Mouse (Mus musculus) inflammation-experienced regulatory T-cells (primary cell): Measurements from ENCODE around the gene Bmyc. TPM values are rescaled to one million over a fixed set of nuclear protein-coding genes. Genes with fewer than 3 reads are reported as not detected.

ENCODE experiments used
- polyA plus RNA-seq, 2 experiments: library from polyadenylated mRNA; unstranded; fragments of 100-300 nt; shearing (Covaris generic); gene quantifications; one replicate each; pipeline ENCODE4 v1.2.1; 2017

The Bmyc gene
- polyA plus RNA-seq, result 100 to 1,000 TPM in 1 of 2 experiments, 10 to 100 TPM in 1; 88.1 to 160 TPM

DNA sequence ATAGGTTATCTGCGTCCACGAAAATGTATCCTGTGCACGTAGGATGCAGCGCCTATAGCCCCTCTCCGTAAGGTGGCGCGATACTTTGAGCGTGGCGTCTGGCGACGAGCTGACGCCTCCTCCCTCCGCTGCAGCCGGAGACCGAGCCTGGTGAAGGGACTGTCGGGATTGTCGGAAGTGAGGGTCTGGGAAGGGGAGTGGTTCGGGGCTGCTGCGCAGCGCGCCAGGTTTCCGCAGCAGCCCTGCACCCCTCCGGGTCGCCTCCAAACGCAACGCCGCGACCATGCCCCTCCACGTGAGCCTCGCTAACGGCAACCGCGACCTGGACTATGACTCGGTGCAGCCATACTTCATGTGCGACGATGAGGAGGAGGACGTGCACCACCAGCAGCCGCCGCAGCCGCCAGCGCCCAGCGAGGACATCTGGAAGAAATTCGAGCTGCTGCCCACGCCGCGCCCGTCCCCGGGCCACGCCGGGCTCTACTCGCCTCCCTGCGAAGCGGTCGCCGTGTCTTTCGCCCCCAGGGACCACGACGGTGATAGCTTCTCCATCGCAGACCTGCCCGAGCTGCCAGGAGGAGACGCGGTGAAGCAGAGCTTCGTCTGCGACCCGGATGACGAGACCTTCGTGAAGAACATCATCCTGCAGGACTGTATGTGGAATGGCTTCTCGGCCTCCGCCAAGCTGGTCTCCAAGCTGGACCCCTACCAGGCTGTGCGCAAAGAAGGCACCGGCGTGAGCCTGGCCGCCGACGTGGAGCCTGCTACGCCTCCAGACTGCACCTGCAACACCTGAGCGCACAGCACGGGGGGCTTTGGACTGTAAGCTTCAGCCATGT is at the start of gene Bmyc:
Bmyc (plus strand) TSS at position 97 of the 839 bp plus-strand sequence.

GRCm38 (mm10) chr2:25657652-25658051 is 48.9 kb upstream of the Bmyc start, which contains the start of gene Lcn5:
Lcn5 (plus strand) TSS chr2:25657952.

DNA sequence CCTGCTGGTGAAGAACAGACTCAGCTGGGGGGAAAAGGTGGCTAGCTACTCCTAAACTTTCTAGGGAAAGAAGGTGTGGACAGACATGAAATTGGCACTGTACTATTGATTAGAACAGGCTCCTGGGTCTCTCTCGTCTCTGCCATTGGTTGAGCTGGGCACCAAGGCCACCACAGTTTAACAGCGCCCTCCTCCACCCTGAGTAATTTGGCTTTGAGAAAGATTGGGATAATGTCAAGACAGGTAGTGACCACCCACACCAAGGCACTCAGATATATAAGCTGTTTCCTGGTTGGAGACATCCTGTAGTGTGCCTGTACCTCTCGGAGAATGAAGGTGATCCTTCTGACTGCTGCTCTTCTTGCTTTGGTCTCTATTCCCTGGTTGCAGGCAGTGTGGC is 30.1 kb upstream of the Bmyc start, which contains the start of gene Lcn6:
Lcn6 (plus strand) TSS at position 301 of the 400 bp plus-strand sequence.

GRCm38 (mm10) chr2:25682426-25682825 is 24.1 kb upstream of the Bmyc start, which contains the start of gene Lcn10:
Lcn10 (plus strand) TSS chr2:25682726.

DNA sequence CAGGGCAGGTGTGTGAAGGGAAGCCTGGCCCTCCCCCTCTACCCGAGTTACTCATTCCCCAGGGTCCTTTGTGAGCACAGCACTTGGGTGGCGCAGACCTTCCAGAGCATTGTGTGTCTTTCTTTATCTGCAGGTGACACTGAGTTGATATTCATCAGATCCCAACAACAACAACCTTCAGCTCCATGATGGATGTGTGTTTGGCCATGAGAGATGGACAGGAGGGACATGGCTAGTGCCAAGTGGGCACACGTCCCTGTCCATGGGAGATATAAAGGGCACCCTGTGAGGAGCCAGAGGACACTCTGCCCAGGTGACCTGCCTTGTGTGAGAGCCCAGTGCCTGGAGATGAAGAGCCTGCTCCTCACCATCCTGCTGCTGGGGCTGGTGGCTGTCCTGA is 6.8 kb upstream of the Bmyc start, which contains the start of gene Obp2a:
Obp2a (plus strand) TSS at position 301 of the 400 bp plus-strand sequence.

GRCm38 (mm10) chr2:25736709-25737108 is 30.2 kb downstream of the Bmyc start, which contains the start of gene Obp2b:
Obp2b (plus strand) TSS chr2:25737009.

Other genes with a start within 250 kb of the Bmyc start
- gene Clic3, start 249.9 kb upstream of the Bmyc start, polyA plus RNA-seq, result 1 to 10 TPM; 3.4 to 4.3 TPM
- 100 to 1,000 TPM in 1 of 2 experiments, 10 to 100 TPM in 1; 95.5 to 104 TPM for gene Paxx, start 245.6 kb upstream of the Bmyc start, polyA plus RNA-seq
- under 1 TPM in 1 of 2 experiments, not detected in 1; 0.37 TPM for gene Ptgds, start 236.7 kb upstream of the Bmyc start, polyA plus RNA-seq
- gene Lcn12, start 212.8 kb upstream of the Bmyc start, polyA plus RNA-seq, result not detected
- 100 to 1,000 TPM; 107 to 134 TPM for gene Fbxw5, start 206.0 kb upstream of the Bmyc start, polyA plus RNA-seq
- 1 to 10 TPM; 7.5 to 9.3 TPM for gene C8g, start 205.0 kb upstream of the Bmyc start, polyA plus RNA-seq
- gene Traf2, start 159.8 kb upstream of the Bmyc start, polyA plus RNA-seq, result 10 to 100 TPM; 82.2 to 87.8 TPM
- 100 to 1,000 TPM; 335 to 382 TPM for gene Edf1, start 148.9 kb upstream of the Bmyc start, polyA plus RNA-seq
- 1 to 10 TPM in 1 of 2 experiments, under 1 TPM in 1; 0.58 to 1.6 TPM for gene Mamdc4, start 131.9 kb upstream of the Bmyc start, polyA plus RNA-seq
- gene Phpt1, start 131.5 kb upstream of the Bmyc start, polyA plus RNA-seq, result 10 to 100 TPM; 53.8 to 59.8 TPM
- gene Ajm1, start 125.0 kb upstream of the Bmyc start, polyA plus RNA-seq, result 1 to 10 TPM in 1 of 2 experiments, under 1 TPM in 1; 0.93 to 1.2 TPM
- gene Rabl6, start 98.2 kb upstream of the Bmyc start, polyA plus RNA-seq, result 10 to 100 TPM; 41.1 to 47.1 TPM
- not detected for gene Ccdc183, start 89.1 kb upstream of the Bmyc start, polyA plus RNA-seq
- 1 to 10 TPM; 4.1 TPM for gene Tmem141, start 84.7 kb upstream of the Bmyc start, polyA plus RNA-seq
- 10 to 100 TPM in 1 of 2 experiments, not detected in 1; 18.1 TPM for gene Fcna, start 78.7 kb upstream of the Bmyc start, polyA plus RNA-seq
- not detected for gene Lcn8, start 53.6 kb upstream of the Bmyc start, polyA plus RNA-seq
- gene Lcn5, start 48.8 kb upstream of the Bmyc start, polyA plus RNA-seq, result not detected
- under 1 TPM in 1 of 2 experiments, not detected in 1; 0.33 TPM for gene Lcn6, start 30.0 kb upstream of the Bmyc start, polyA plus RNA-seq
- gene Lcn10, start 24.0 kb upstream of the Bmyc start, polyA plus RNA-seq, result 1 to 10 TPM in 1 of 2 experiments, not detected in 1; 1.0 TPM
- gene Obp2a, start 6.7 kb upstream of the Bmyc start, polyA plus RNA-seq, result 1 to 10 TPM in 1 of 2 experiments, not detected in 1; 1.3 TPM
- gene Obp2b, start 30.3 kb downstream of the Bmyc start, polyA plus RNA-seq, result not detected
- gene Lcn3, start 58.8 kb downstream of the Bmyc start, polyA plus RNA-seq, result not detected
- gene Lcn11, start 70.3 kb downstream of the Bmyc start, polyA plus RNA-seq, result under 1 TPM in 1 of 2 experiments, not detected in 1; 0.45 TPM
- not detected for gene Gm13539, start 75.5 kb downstream of the Bmyc start, polyA plus RNA-seq
- gene Glt6d1, start 109.1 kb downstream of the Bmyc start, polyA plus RNA-seq, result under 1 TPM in 1 of 2 experiments, not detected in 1; 0.53 TPM
- gene Lcn9, start 116.4 kb downstream of the Bmyc start, polyA plus RNA-seq, result not detected
- gene Sohlh1, start 140.5 kb downstream of the Bmyc start, polyA plus RNA-seq, result 1 to 10 TPM in 1 of 2 experiments, under 1 TPM in 1; 0.51 to 1.3 TPM
- 1 to 10 TPM in 1 of 2 experiments, under 1 TPM in 1; 0.45 to 1.6 TPM for gene Kcnt1, start 157.0 kb downstream of the Bmyc start, polyA plus RNA-seq